Mouse (Mus musculus): Measurements from ENCODE around the gene Atcay. TPM values are rescaled to one million over a fixed set of nuclear protein-coding genes. Genes with fewer than 3 reads are reported as not detected.

Atcay gene
- polyA plus RNA-seq, 1 experiment from 2014 or later, result 1.1 TPM

DNA sequence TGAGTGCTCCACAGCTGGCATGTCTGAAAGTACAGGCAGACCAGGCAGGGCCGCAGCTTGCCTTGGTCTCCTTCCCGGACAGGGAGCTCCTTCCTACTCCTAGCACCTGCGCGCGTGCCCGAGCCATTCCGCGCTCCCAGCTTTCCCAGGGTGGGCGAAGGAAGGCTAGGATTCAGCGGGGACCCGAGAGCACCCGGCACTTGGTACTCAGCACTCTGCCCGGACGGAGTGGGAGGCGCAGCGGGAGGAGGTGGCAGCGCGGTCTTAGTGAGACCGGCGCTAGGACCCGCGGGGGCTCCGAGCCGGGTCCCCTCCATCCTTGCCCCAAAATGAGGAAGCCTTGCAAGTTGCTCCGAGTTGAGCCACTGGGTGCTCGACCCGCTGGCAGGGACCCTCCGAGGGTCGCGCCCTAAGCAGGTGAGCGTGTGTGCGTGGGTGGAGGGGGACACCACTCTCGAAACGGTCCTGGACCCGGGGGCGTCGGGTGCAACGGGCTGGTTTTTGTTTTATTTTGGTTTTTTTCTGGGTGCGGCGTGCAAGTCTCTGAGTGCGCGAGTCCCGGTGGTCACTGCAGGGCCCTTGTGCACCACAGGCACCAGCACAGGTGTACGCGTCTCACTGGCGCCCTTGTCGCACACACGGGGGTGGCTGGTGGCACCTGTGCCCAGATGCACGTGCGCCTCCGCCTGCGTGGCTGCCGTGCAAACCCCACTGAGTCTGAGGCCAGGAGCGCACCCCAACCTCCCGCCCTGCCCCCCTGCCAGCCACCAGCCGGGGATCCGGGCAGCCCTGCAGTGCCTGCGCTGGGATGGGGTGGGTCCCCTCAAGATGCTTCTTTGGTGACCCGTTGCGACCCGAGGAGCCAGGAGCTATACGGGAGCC is 26.8 kb upstream of the Atcay start:
- WGBS, result 2% methylated on average over 61 of the region's 62 CpGs
- H3K4me2 ChIP-seq (replicated peaks; ENCODE audit: low read depth), result peak overlapping the region; percentile 70
- H3K4me3 ChIP-seq (ENCODE audit: low read depth, low read length), result peak overlapping the region; percentile 43
- no peak for TF ChIP-seq CTCF (IDR thresholded peaks at IDR 0.05; ENCODE audit: low read depth)
- no peaks in the 10 kb centered on the region for H3K4me1 ChIP-seq (replicated peaks; ENCODE audit: control insufficient read depth, insufficient read depth, low read length)
- H3K36me3 ChIP-seq (ENCODE audit: control insufficient read depth, insufficient read depth), result no peaks in the 10 kb centered on the region; the same call in 1 of the 2 replicates
- no peak overlapping the region for H3K27ac ChIP-seq (ENCODE audit: low read depth, low read length)
- peaks cover 3% of the 10 kb centered on the region; the same call in 1 of the 2 replicates for H3K9me3 ChIP-seq (ENCODE audit: control insufficient read depth)
- no peak for ATAC-seq
- peak overlapping the region; percentile 22; the same call in 1 of the 2 replicates for H3K9ac ChIP-seq (ENCODE audit: low read depth, low read length)
- peaks cover 46% of the 10 kb centered on the region for H3K27me3 ChIP-seq (replicated peaks; ENCODE audit: control insufficient read depth, insufficient read depth, low read length)

DNA sequence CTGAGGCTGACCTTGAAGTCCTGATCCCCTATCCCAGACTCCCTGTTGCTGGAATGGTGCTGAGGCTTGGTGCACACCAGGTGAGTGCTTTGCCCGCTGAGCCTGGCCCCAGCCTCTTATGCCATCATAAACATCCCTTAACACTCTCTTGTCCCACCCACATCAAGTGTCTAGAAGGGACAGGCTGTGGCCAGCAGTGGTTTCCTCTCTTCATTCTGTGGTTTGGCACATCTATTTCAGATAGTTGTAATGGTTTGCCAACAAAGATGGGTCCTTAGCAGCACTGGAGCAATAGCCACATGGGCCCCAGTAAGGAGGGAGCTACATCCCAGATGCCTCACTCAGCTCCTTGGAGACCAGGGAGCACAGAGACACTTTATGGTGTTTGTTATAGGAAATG is 24.3 kb upstream of the Atcay start:
- Histone ChIP-seq H3K9ac (ENCODE audit: low read depth, low read length) (no peak overlapping the region), H3K9me3 (ENCODE audit: control insufficient read depth) (no peaks in the 10 kb centered on the region), H3K27me3 (replicated peaks; ENCODE audit: control insufficient read depth, insufficient read depth, low read length) (peaks cover 55% of the 10 kb centered on the region), H3K4me3 (ENCODE audit: low read depth, low read length) (no peak overlapping the region), H3K4me1 (replicated peaks; ENCODE audit: control insufficient read depth, insufficient read depth, low read length) (no peaks in the 10 kb centered on the region), H3K4me2 (replicated peaks; ENCODE audit: low read depth) (no peak overlapping the region), H3K36me3 (ENCODE audit: control insufficient read depth, insufficient read depth) (no peaks in the 10 kb centered on the region), H3K27ac (ENCODE audit: low read depth, low read length) (no peak overlapping the region)
- no peak for TF ChIP-seq CTCF (IDR thresholded peaks at IDR 0.05; ENCODE audit: low read depth)
- ATAC-seq, result no peak
- WGBS, result 63% methylated on average over 1 of the region's 1 CpGs

DNA sequence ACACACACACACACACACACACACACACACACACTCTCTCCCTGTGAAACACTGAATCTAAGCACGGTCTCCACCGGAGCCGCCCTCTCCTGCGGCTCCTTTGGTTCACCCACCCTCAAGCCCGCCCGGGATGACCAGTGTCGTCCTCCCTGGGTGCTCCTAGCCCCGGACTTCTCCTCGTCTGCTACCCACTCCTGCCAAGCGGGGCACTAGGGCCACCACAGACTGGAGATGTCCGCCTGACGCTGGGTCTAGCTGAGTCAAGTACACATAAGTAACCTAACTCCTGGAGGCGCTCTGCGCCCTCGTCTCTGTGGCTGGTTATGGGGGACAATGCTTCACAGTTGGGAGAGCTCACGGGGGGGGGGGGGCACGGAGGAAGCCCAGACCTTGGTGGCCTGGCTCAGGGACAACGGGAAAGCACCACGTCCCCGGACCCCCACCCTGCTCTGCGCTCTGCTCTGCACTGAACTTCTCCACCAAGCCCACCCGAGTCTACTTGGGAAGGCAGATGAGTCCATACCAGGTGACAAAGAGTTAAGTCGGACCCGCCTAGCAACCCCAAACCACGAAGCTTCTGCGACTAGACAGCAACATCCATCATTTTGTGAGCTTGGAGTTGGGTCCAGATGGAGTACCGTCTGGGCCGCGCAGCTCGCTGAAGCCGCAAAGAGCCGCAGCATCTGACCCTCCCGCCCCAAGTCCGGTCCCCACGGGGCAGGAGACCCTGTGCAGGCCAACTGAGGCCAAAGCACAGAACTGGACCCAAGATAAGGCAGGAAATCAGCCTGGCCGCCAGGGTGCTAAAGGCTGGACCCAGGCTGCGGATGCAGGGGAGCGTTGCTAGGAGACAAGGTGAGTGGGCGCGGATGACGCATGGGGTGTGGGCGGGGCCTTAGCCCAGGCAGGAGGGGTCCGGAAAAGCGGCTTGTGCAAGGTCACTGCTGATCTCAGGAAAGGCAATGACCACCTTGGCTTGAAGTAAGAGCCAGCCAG is 22.1 kb upstream of the Atcay start, which contains the start of gene Matk:
Gene Matk (plus strand): TSS at position 512 of the 996 bp plus-strand sequence.
- ATAC-seq, result no peak
- no peak within 1 kb of the TSS for H3K27ac ChIP-seq (ENCODE audit: low read depth, low read length)
- 11% methylated on average over 44 of the region's 44 CpGs for whole genome bisulfite sequencing
- peak; percentile 23; the same call in 1 of the 2 replicates for TF ChIP-seq CTCF (IDR thresholded peaks at IDR 0.05; ENCODE audit: low read depth)
- no peaks in the 10 kb centered on the region for H3K36me3 ChIP-seq (ENCODE audit: control insufficient read depth, insufficient read depth)
- H3K4me2 ChIP-seq (replicated peaks; ENCODE audit: low read depth), result no peak within 1 kb of the TSS
- H3K9ac ChIP-seq (ENCODE audit: low read depth, low read length), result no peak within 1 kb of the TSS
- H3K27me3 ChIP-seq (replicated peaks; ENCODE audit: control insufficient read depth, insufficient read depth, low read length), result peaks cover 47% of the 10 kb centered on the region
- H3K9me3 ChIP-seq (ENCODE audit: control insufficient read depth), result no peaks in the 10 kb centered on the region
- peaks cover 5% of the 10 kb centered on the region; the same call in 1 of the 2 replicates for H3K4me1 ChIP-seq (replicated peaks; ENCODE audit: control insufficient read depth, insufficient read depth, low read length)
- peak within 1 kb of the TSS; percentile 5; the same call in 1 of the 2 replicates for H3K4me3 ChIP-seq (ENCODE audit: low read depth, low read length)

DNA sequence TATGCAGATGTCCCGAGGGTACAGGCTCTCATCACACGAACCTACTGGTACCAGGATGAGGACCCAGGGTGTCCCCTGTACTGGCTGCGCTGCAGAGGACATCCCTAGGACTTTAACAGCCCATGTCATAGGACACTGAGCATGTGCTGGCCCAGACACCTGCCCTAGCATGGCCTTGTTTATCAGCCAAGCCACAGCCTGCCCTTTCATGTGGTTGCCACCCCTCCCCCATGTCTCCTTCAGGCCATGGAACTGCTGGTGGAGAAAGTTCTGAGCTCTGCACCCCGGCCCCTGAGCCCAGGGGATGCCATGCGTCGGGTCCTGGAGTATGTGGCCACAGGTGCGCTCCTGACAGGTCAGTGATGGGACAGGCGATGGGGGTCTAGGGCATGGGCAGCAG is 18.8 kb upstream of the Atcay start:
- no peak for TF ChIP-seq CTCF (IDR thresholded peaks at IDR 0.05; ENCODE audit: low read depth)
- H3K4me2 ChIP-seq (replicated peaks; ENCODE audit: low read depth), result no peak overlapping the region
- H3K4me3 ChIP-seq (ENCODE audit: low read depth, low read length), result no peak overlapping the region
- H3K9ac ChIP-seq (ENCODE audit: low read depth, low read length), result no peak overlapping the region
- 79% methylated on average over 8 of the region's 8 CpGs for WGBS
- no peaks in the 10 kb centered on the region for H3K9me3 ChIP-seq (ENCODE audit: control insufficient read depth)
- no peak overlapping the region; the same call in 1 of the 2 replicates for H3K27ac ChIP-seq (ENCODE audit: low read depth, low read length)
- H3K27me3 ChIP-seq (replicated peaks; ENCODE audit: control insufficient read depth, insufficient read depth, low read length), result peaks cover 29% of the 10 kb centered on the region
- H3K4me1 ChIP-seq (replicated peaks; ENCODE audit: control insufficient read depth, insufficient read depth, low read length), result peaks cover 5% of the 10 kb centered on the region
- no peak for ATAC-seq
- no peaks in the 10 kb centered on the region for H3K36me3 ChIP-seq (ENCODE audit: control insufficient read depth, insufficient read depth)

DNA sequence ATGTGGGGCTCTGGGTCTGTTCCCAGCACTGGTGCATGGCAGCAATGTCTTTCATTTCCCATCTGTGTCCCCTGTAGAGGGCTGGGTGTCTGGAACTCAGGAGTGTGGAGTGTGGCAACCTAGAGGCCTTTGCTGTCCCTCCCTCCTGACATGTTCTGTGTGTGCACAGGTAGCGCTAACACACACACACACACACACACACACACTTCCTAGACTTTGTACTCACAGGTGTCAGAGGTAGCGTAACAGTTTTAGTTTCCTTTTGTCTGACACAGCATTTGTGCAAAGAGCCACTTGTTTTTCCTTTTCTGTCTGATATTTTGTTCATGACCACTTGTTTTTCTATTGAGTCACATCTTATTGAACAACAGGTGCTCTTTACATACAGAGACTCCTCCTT is 17.2 kb upstream of the Atcay start:
- Histone ChIP-seq H3K27ac (ENCODE audit: low read depth, low read length) (peak overlapping the region; percentile 76), H3K4me3 (ENCODE audit: low read depth, low read length) (no peak overlapping the region), H3K36me3 (ENCODE audit: control insufficient read depth, insufficient read depth) (no peaks in the 10 kb centered on the region), H3K9me3 (ENCODE audit: control insufficient read depth) (no peaks in the 10 kb centered on the region), H3K4me1 (replicated peaks; ENCODE audit: control insufficient read depth, insufficient read depth, low read length) (peaks cover 5% of the 10 kb centered on the region), H3K9ac (ENCODE audit: low read depth, low read length) (no peak overlapping the region), H3K27me3 (replicated peaks; ENCODE audit: control insufficient read depth, insufficient read depth, low read length) (peaks cover 13% of the 10 kb centered on the region), H3K4me2 (replicated peaks; ENCODE audit: low read depth) (no peak overlapping the region)
- peak; percentile 72 for ATAC-seq
- no peak for TF ChIP-seq CTCF (IDR thresholded peaks at IDR 0.05; ENCODE audit: low read depth)
- 47% methylated on average over 2 of the region's 2 CpGs for WGBS
